Mouse (Mus musculus): ENCODE results near the gene 1700034I23Rik. TPM values are rescaled to one million over a fixed set of nuclear protein-coding genes. Genes with fewer than 3 reads are reported as not detected.
A peak's percentile ranks its signal among the peaks of the same experiment; 100 is the strongest.
"Not testable (repeated sequence)": the region's sequence is repeated elsewhere in the genome, so short reads cannot be mapped to it uniquely, and the experiment has no call there.

The 1700034I23Rik gene
- total RNA-seq (2021), result under 1 TPM in 1 of 2 experiments, not detected in 1; 0.27 TPM

DNA sequence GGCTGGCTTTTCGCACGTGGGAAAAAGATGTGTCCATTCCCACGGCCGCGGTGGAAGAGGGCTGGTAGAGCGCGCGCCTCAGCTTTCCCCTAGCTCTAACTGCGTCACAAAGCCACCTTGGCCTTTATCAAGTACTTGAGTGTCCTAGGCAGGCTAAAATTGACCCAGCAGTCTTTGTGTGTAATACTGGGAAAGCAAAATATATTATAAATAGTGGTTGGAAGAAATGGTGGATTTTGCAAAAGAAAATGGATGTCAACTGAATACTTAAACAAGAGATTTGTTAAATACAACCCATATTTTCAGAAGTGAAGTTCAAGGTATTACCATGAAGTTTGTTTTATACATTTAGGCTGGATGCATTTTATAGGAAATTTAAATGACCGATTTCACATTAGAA is at the start of gene 1700034I23Rik:
Gene 1700034I23Rik (minus strand): TSS at position 101 of the 400 bp plus-strand sequence.
- intact Hi-C loops (cut with DNase I); DNase-seq (ENCODE audit: low spot score in 2 of 2): not testable (repeated sequence)

DNA sequence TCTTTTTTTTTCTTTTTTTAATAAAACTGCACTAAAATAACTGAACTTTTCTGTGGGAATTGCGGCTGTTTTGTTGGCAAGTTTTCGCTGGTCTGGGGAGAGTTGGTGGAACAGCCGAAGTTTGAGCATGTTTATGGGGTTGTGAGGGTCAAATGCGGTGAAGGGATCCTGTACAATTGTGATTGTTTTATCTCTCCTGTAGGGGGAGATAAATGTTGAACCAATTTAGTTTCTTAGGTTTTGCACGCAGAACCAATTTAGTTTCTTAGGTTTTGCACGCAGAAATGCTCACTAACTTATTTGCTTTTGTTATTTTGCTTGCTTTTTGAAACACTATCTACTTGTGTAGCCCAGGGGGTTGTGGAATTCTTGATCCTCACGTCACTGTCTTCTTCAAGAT is 49.0 kb upstream of the 1700034I23Rik start:
- no peak for DNase-seq (ENCODE audit: low spot score in 2 of 2)
- intact Hi-C loops (cut with DNase I), result loop anchor here (5.0 kb wide), 1 partner anchor 131 kb away; the partner anchor contains the start of gene Pgrmc2

GRCm38 (mm10) chr3:40950601-40951201 is 48.4 kb upstream of the 1700034I23Rik start:
- DNase-seq (ENCODE audit: low spot score in 2 of 2), result peak in 1 of 2 experiments; percentile 38
- intact Hi-C loops (cut with DNase I), result loop anchor here (5.0 kb wide), 1 partner anchor 132 kb away; the partner anchor contains the start of gene Pgrmc2

DNA sequence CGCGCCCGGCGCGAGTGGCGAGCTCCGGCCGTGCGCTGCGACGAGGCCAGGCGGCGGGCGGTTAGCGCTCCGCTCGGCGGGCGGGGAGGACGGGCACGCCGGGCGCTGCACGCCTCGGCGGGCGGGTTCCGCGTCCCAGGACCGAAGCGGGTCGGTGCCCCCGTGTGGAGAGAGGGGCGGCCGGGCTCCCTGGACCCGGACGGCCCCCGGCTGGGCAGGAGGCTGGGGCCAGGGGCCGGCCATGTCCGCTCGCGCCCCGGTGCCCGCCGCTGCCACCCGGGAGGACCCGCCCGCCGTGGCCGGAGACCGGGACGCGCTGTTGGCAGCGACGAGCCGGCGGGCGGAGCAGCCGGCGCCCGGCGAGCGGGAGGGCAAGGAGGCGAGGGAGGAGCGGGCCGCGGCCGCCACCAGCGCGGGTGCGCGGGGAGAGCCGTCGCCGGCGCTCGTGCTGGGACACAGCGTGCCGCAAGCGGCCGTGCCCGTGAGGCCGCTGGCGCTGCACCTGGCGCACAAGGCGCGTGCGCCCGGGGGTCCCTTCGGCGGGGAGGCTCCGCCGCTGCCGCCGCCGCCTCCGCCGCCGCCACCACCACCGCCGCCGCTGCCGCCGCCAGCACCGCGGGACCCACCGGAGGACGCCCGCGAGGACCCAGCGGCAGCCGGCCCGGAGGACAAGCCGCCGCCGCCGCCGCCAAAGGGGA is 47.7 kb upstream of the 1700034I23Rik start:
- DNase-seq (ENCODE audit: low spot score in 2 of 2), result peak; percentile 40 to 56
- intact Hi-C loops (cut with DNase I), result loop anchor here (2.0 to 5.0 kb wide), 2 partner anchors 55 to 132 kb away; partner anchors contain the start of gene Pgrmc2

DNA sequence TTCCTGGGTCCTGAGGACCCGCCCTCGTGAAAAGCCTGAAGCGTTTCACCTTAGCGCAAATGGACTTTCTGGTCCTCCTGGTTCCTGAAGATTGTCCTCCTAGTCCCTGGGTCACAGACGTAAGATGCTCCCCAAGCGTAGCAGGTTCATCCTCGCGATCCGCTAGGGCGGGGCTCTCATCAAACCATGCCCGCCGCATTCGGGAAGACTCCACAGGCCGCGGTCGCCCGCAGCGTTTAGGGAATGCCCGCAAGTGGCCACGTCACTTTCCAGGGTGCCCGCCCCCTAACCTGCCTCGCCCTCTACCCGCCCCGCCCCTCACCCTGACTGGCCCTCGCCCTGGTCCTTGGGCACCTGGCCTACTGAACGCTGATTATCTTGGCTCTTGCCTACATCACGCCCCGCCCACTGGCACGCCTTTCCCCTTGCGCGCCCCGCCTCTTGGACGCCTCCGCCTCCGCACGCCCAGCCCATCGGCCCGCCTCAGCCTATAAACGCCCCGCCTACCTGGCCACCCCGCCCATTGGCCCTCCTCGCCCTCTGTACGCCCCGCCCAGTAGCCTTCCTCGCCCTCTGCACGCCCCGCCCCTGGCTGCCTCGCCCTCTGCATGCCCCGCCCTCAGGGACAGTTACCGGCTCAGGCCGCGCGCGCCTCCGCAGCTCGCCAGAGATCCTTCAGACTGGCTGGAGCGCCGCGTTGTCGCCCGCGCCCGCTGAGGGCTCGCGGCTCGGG is 47.0 kb upstream of the 1700034I23Rik start, which contains the start of gene Larp1b:
Gene Larp1b (plus strand): TSS at position 659 of the 733 bp plus-strand sequence.
- DNase-seq (ENCODE audit: low spot score in 2 of 2), result peak; percentile 97 to 99
- intact Hi-C loops (cut with DNase I), result loop anchor here (2.0 kb wide), 1 partner anchor 55 kb away; no protein-coding TSS in a partner anchor

DNA sequence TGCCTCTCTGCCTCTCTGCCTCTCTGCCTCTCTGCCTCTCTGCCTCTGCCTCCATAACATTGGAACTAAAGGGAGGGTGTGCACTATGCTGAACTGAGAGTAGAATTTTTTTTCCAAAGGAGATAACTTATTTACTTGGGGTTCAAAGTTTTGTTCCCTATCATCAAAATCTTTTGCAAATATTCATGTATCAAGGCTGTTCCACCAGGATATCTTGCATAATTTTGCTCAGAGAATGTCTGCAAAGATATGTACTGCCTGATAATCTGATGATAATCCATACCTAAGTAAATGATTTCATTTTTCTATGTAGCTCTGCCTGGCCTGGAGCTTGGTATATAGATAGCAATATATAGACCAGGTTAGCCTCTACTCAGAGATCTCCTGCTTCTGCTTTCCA is 36.7 kb upstream of the 1700034I23Rik start:
- intact Hi-C loops (cut with DNase I), result no loop called here
- no peak for DNase-seq (ENCODE audit: low spot score in 2 of 2)

DNA sequence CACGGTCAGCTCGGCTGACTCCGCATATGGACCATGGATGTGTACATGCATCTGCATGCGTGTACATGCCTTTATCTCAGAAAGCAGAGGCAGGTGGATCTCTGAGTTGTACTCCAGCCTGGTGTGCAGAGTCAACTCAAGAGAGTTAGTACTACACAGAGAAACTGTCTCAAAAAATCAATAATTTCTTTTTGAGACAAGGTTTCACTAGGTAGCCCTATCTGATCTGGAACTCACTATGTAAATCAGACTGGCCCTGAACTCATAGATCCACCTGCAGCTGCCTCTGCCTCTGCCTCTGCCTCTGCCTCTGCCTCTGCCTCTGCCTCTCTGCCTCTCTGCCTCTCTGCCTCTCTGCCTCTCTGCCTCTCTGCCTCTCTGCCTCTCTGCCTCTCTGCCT is 36.2 kb upstream of the 1700034I23Rik start:
- no peak for DNase-seq (ENCODE audit: low spot score in 2 of 2)

DNA sequence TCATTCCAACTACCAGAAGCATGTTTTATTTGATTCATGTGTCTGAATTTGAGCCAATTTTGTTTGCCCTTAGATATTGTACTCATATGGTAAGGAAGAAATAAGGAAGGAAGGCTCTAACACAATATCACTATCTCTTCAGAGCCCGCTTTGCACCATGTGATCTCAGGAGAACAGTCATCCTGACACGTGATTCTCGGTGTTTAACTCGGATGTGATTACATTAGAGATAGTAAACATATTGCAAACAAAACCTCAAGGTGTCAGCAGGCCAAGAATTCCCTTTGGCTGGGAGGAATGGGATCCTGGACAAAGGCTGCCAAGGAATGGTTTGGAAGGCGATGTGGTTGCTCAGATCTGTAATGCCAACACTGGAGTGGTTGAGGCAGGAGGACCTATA is 35.8 kb upstream of the 1700034I23Rik start:
- intact Hi-C loops (cut with DNase I), result no loop called here
- DNase-seq (ENCODE audit: low spot score in 2 of 2), result no peak

More for the DNA sequence above, 36.2 kb upstream of the 1700034I23Rik start:
- intact Hi-C loops (cut with DNase I), result no loop called here

DNA sequence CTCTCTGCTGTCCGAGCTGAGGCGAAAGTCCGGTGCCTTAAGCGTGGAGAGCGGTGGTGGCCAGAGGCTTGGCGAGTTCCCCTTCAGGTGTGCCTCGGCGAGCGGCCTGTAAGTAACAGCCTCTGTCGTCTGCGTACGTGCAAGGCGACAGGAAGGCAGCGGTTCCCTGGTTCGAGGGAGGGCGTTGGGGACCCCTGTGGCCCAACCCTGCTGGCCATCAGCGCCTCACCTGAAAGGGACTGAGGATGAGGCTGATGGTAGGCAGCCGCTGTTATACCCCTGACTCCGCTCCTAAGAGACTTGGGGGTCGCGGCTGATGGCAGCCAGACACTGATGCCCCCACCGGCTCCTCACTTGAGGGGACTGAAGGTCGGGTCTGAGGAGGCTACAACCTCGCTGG is 8.0 kb downstream of the 1700034I23Rik start:
- peak in 1 of 2 experiments; percentile 6 for DNase-seq (ENCODE audit: low spot score in 2 of 2)
- intact Hi-C loops (cut with DNase I), result loop anchor here (2.0 kb wide), 1 partner anchor 54 kb away; the partner anchor contains the start of gene Larp1b

- peak; percentile 98 to 99 for DNase-seq (ENCODE audit: low spot score in 2 of 2)
- intact Hi-C loops (cut with DNase I), result loop anchor here (2.0 kb wide), 1 partner anchor 55 kb away; the partner anchor contains the start of gene Larp1b
These were observed 8.5 kb downstream of the 1700034I23Rik start for GRCm38 (mm10) chr3:40893816-40894258.

DNA sequence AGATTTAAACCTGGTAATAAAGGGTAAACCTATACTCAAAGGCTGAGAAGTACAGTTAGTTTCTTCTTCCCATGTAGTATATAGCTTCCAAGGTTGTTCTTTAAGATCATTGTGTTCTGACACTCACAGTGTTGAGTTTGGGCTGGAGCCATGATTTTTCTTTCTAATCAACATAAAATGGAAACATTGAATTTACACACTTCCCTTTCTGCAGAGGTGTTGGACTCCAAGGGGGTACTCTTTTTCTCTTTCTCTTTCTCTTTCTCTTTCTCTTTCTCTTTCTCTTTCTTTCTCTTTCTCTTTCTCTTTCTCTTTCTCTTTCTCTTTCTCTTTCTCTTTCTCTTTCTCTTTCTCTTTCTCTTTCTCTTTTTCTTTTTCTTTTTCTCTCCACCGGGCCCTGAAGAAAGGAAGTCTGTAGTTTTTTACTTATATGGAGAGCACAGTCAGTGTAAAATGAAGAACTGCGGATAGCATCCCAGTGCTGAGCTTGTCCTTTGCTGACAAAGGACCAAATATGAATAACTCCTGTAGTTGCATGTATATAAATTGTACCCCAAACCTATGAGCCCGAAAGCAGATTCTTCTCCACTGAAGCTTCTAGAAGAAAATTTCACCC is 49.1 kb downstream of the 1700034I23Rik start:
- DNase-seq (ENCODE audit: low spot score in 2 of 2); intact Hi-C loops (cut with DNase I): not testable (repeated sequence)

Other genes with a start within 250 kb of the 1700034I23Rik start
- under 1 TPM; 0.16 to 0.34 TPM for gene Slc25a31, start 193.7 kb downstream of the 1700034I23Rik start, total RNA-seq (2021)
- 100 to 1,000 TPM; 154 to 157 TPM for gene Hspa4l, start 158.0 kb downstream of the 1700034I23Rik start, total RNA-seq (2021)
- 1 to 10 TPM; 3.7 to 4.8 TPM for gene Plk4, start 102.5 kb downstream of the 1700034I23Rik start, total RNA-seq (2021)
- gene Mfsd8, start 55.7 kb downstream of the 1700034I23Rik start, total RNA-seq (2021), result 10 to 100 TPM; 19.0 to 20.0 TPM
- 10 to 100 TPM; 11.8 to 12.6 TPM for gene Abhd18, start 55.6 kb downstream of the 1700034I23Rik start, total RNA-seq (2021)
- 10 to 100 TPM; 20.8 to 24.7 TPM for gene Larp1b, start 47.3 kb upstream of the 1700034I23Rik start, total RNA-seq (2021)
- 10 to 100 TPM; 57.3 to 57.6 TPM for gene Pgrmc2, start 180.5 kb upstream of the 1700034I23Rik start, total RNA-seq (2021)